Mouse (Mus musculus) kidney, adult 18-20 months (tissue): ENCODE results near the gene Armc9.

Experiments
- DNase-seq: peaks from one replicate; pipeline ENCODE4 v3.0.0; 2021

Armc9 gene

GRCm38 (mm10) chr1:86285295-86285694 lies 130.7 kb downstream of the Armc9 start:
- no peak for DNase-seq

DNA sequence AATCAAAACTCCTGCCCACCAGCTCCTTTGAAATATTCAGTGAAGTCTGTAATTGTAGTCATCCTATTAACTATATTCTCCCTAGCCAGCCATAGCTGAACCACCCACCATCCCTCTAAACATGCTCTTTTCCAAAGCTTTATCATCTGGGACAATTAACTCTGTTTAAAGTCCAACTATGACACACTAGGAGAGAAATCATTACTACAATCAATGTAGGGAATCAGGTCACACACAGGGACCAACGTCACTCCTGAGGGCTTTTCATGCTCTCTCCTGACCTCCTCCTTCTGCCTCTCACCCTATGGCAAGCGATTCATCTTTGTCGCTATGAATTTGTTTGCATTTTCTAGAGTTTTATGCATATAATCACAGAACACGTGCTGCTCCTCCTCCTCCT lies 132.9 kb downstream of the Armc9 start:
- DNase-seq = no peak

- no peak for DNase-seq
These were observed 135.9 kb downstream of the Armc9 start for GRCm38 (mm10) chr1:86290452-86290851.

DNA sequence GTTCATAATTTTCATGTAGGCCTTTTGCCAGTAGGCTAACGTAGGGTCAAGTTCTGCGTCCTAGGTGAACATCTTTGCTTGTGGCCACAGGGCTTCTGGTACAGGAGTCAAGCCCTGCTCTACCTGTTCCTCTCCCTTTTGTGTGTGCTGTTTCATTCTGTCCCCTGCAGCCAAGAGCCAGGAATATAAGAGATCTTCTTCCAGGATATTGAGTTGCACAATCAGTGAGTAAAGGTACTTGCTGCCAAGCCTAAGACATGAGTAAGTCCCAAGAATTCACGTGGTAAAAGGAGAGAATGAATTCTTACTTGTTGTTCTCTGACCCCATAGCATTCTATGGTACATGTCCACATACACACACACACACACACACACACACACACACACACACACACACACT lies 138.5 kb downstream of the Armc9 start:
- DNase-seq = no peak

- DNase-seq = peak; percentile 26
These were observed 139.3 kb downstream of the Armc9 start for GRCm38 (mm10) chr1:86293868-86294267.

DNA sequence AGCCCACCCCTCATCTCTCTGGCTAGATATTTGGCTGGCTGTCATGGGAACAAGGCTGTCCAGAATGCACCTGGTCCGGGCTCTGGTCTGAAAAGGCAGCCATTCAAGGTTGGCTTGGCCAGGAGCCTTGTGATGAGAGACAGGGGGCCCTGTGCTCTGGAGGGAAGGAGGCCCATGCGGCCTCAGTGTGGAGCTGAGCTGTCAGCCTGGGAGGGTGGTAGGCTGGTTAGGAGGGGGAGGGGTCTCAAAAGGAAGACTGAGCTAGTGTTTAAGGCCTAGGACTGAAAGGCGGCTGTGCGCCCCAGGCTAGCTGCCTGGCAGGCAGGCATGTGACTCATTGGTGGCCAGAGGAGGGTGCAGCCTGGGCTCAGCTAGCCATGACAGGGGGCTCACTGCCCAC lies 139.9 kb downstream of the Armc9 start:
- DNase-seq = no peak

DNA sequence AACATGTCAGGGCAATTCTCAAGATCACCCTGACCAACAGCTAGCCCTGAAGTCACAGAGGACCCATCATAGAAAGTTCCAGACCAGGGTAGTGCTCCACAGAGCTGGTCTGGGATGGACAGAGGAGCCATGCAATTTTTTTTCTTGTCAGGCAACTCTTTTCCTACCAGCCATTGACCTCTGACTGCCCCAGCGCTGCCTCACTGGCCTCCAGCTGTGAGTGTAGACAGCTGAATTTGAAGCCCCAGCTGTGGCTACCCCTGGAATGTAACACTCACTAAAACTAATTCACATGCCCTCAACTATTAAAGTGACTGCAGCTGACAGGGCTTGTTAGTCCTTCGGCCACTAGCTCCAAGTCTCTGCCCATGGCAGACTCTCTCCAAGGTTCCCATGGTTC lies 145.5 kb downstream of the Armc9 start:
- no peak for DNase-seq

- DNase-seq = no peak
These were observed 146.2 kb downstream of the Armc9 start for GRCm38 (mm10) chr1:86300731-86301130.

GRCm38 (mm10) chr1:86301221-86302091 lies 146.9 kb downstream of the Armc9 start:
- no peak for DNase-seq

DNA sequence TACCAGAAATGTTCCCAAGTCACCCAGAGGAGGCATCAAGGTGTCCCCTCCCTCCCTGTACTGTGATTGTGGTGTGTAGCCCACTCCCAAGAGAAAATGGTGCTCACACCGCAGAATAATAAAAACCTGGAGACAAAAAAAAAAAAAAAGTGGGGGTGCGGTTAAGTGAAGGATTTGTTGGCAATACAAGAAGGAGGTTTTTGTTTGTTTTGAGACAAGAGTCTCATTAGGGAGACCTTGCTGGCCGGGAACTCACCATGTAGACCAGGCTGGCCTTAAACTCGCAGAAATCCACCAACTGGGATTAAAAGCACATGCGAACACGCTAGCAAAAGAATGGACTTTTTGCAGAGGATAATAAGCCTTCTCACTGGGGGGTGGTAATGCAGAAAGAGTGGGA lies 148.0 kb downstream of the Armc9 start, which contains the start of gene B3gnt7:
B3gnt7 (plus strand) TSS at position 301 of the 400 bp plus-strand sequence.
- peak; percentile 2 for DNase-seq

GRCm38 (mm10) chr1:86303063-86303872 lies 148.7 kb downstream of the Armc9 start:
- DNase-seq = peak; percentile 66

GRCm38 (mm10) chr1:86303873-86304250 lies 149.3 kb downstream of the Armc9 start:
- peak; percentile 18 for DNase-seq

DNA sequence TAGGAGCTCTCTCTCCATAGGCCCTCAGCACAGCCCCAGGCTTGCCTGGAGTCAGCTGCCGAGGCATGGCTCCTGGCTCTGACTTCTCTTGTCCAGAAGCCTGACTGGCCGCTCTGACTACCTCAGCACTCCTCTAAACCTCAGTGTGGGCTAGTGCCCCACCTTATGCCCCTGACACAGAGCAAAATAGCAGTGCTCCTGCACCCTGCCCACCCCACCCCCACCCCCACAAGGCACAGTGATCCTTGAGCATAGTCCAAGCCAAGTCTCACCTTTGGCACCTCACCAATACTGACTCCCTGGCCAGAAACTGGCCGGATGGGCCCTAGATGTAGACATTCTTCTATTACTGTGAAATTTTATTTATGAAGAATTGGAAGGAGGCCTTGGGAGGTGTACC lies 152.1 kb downstream of the Armc9 start:
- peak; percentile 49 for DNase-seq

- peak; percentile 59 for DNase-seq
These were observed 152.7 kb downstream of the Armc9 start for GRCm38 (mm10) chr1:86307177-86307762.

GRCm38 (mm10) chr1:86307871-86308641 lies 153.5 kb downstream of the Armc9 start:
- DNase-seq = no peak

- DNase-seq = no peak
These were observed 154.8 kb downstream of the Armc9 start for GRCm38 (mm10) chr1:86309270-86309833.

DNA sequence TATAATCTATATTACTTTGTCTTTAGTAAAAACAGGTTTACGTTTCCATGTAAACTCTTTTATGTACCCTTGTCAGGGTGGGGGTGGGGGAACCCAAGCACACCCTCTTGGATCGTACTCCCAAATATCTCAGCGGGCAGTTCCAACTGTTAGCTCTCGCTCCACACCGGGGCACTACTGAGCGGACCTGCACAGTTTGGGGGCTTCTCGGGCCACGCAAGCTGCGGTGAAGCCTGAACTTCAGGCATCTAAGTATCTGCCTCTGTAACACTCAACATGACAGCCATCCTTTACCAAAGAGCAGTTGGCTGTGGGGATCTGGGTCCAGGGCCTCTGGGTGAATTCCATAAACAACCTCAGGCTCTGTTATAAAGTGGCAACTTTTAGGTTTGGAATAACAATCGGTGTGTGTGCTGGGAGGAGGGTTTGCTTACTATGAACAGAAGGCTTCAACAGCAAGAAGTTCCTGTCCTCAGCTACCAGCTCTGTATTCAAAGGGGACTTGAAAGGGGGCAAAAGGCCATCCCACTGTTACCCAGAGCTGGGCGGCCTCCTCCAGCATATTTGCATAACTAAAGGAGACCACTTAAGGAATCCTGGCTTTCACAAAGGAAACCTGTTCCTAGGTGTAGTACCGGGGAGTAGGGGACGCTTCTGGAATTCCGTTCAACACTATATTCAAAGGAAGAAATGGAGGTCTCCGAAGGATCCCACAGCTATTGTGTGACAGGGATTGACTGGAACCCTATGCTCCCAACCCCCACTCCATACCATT lies 156.1 kb downstream of the Armc9 start:
- no peak for DNase-seq

- peak; percentile 15 for DNase-seq
These were observed 157.0 kb downstream of the Armc9 start for GRCm38 (mm10) chr1:86311467-86312005.

DNA sequence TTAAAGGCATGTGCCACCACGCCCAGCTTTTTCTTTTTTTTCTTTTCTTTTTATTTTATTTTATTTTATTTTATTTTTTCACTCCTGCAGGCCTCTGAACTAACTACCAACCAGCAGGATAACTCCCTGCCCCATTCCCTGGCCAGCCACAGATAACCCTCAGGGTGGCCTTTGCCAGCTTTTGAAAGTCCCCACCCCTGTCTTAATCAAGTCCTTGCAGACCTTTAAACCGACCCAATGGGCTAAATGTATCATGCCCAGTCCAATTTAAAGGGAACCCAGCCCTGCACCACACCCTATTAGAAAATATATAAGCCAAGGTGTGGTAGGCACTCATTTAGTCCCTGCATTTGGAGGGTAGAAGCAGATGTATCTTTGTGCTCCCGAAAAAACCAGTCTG lies 157.7 kb downstream of the Armc9 start:
- DNase-seq = no peak

DNA sequence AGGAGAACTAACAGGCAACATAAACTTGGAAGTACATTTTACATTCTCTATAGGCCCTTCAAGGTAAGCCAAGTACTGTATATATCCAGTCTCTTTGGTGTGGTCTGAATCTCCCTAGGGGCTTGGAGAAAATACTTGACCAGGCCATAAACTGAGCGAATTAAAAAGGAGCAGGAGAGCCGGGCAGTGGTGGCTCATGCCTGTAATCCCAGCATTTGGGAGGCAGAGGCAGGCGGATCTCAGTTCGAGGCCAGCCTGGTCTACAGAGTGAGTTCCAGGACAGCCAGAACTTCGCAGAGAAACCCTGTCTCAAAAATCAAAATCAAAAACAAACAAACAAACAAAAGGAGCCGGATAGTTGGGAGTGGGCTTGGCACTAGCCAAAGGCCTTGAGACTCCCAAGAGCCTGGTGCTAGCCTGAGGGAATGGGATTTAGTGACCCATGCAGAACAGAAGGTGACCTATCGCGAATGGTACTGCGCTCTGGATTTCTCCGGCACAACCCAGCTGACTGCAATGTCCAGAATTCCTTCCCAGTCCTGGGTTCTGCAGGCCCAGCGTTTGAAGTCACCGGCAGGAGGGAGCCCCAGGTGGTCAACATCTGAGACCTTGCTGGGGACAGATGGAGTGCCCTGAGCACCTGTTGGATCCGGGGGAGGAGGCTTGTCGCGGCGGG lies 158.7 kb downstream of the Armc9 start:
- no peak for DNase-seq

- peak; percentile 63 for DNase-seq
These were observed 159.2 kb downstream of the Armc9 start for GRCm38 (mm10) chr1:86313772-86314125.
